Mouse (Mus musculus) brain, embryonic 14.5 days (tissue): Measurements from ENCODE around the gene Stk38.

Source experiments
- CTCF ChIP-seq: fragments of 200-500 bp; IDR thresholded peaks from 2 replicates; pipeline ENCODE4 v1.5.1; 2012; ENCODE audit warnings: inconsistent platforms, mild to moderate bottlenecking, moderate library complexity, borderline replicate concordance; ENCODE audit not compliant: insufficient read depth, insufficient read length; ENCODE audit errors: extremely low read depth
- POLR2A ChIP-seq: fragments of 200-500 bp; IDR thresholded peaks from 2 replicates; pipeline ENCODE4 v1.6.1; 2012; ENCODE audit warnings: mild to moderate bottlenecking, inconsistent platforms, borderline replicate concordance; ENCODE audit not compliant: poor library complexity, insufficient read depth, insufficient read length, severe bottlenecking; ENCODE audit errors: extremely low read depth

- TF ChIP-seq CTCF (no peak), POLR2A (0 out of 2 replicates have a peak, but pooled peaks have one; percentile 69)
These were observed at the start of gene Stk38 for GRCm38 (mm10) chr17:29007641-29008325.
